Comparison of ENCODE assay signal across 9 mouse cellular contexts in genomic region chr2:120977926-120978692, GRCm38 (mm10). TPM values are rescaled to one million over a fixed set of nuclear protein-coding genes. Genes with fewer than 3 reads are reported as not detected.
A peak's percentile ranks its signal among the peaks of the same experiment; 100 is the strongest.
DNase-seq lines count a peak whose midpoint lies in the region; ATAC-seq and TF ChIP-seq lines count a peak whose summit lies in the region.
"Had no signal": no experiment of that assay in that cellular context is flagged by ENCODE, and none has a peak within 500 bp of the region (broad histone marks: within the 10 kb centered on the region; RNA-seq: fewer than 3 reads in every experiment).

No protein-coding gene starts in this region.

- peaks cover 0 to 2% of the 10 kb centered on the region in 2 experiments; a peak in 1 of 4 replicates for H3K4me1 ChIP-seq in heart, embryonic 14.5 days (ENCODE audit: control insufficient read depth in 2 of 2, insufficient read depth in 2 of 2, low read length in 2 of 2)
- H3K4me1 ChIP-seq in ES-Bruce4 (ENCODE audit: control insufficient read depth, insufficient read depth, low read length), result no peaks in the 10 kb centered on the region
- H3K4me1 ChIP-seq in hindbrain, embryonic 11.5 days (replicated peaks; ENCODE audit: control insufficient read depth, insufficient read depth, low read length), result no peaks in the 10 kb centered on the region
- H3K4me1 ChIP-seq in midbrain, embryonic 12.5 days, result 0 out of 2 replicates have a peak, but pooled peaks cover 4% of the 10 kb centered on the region

- no peaks in the 10 kb centered on the region for H3K27me3 ChIP-seq in heart, embryonic 14.5 days (ENCODE audit: control insufficient read depth, insufficient read depth, low read length)
- H3K27me3 ChIP-seq in ES-Bruce4 (ENCODE audit: control insufficient read depth, insufficient read depth, low read length, poor library complexity, severe bottlenecking), result no peaks in the 10 kb centered on the region
- H3K27me3 ChIP-seq in hindbrain, embryonic 11.5 days (ENCODE audit: control insufficient read depth, insufficient read depth, low read length), result no peaks in the 10 kb centered on the region
- H3K27me3 ChIP-seq in midbrain, embryonic 12.5 days, result peaks cover 8% of the 10 kb centered on the region; the same call in 1 of the 2 replicates

- DNase-seq in heart, postnatal 4 days, result no peak
- DNase-seq in hindbrain, embryonic 11.5 days (ENCODE audit: low spot score), result no peak
- DNase-seq in layer of hippocampus, adult 9-10 months (ENCODE audit: low spot score), result no peak
- DNase-seq in urinary bladder, postnatal 25 days (ENCODE audit: low spot score), result no peak
- no peak for DNase-seq in spleen, postnatal 10 days (ENCODE audit: low spot score in 2 of 2)

- peak overlapping the region; percentile 96 for H3K4me2 ChIP-seq in heart, embryonic 14.5 days (ENCODE audit: low read length)
- peak overlapping the region; percentile 90 for H3K4me2 ChIP-seq in hindbrain, embryonic 11.5 days (replicated peaks; ENCODE audit: low read depth, low read length)
- H3K4me2 ChIP-seq in midbrain, embryonic 12.5 days (replicated peaks), result peak overlapping the region; percentile 87

- ATAC-seq in heart, embryonic 14.5 days (ENCODE audit: insufficient number of reproducible peaks, insufficient read depth, low FRiP score, low read depth), result no peak
- no peak for ATAC-seq in hindbrain, embryonic 11.5 days (ENCODE audit: low FRiP score)
- ATAC-seq in midbrain, embryonic 12.5 days (ENCODE audit: low FRiP score, low read depth), result no peak

- H3K27ac ChIP-seq in heart, embryonic 14.5 days (replicated peaks in 1 of 2; ENCODE audit: control insufficient read depth in 1 of 2, insufficient read depth in 1 of 2, low read depth in 2 of 2, low read length in 2 of 2), result peak overlapping the region in 1 of 2 experiments; percentile 4; a peak in 1 of 4 replicates
- H3K27ac ChIP-seq in ES-Bruce4 (ENCODE audit: insufficient read depth, low read length), result no peak overlapping the region
- H3K27ac ChIP-seq in hindbrain, embryonic 11.5 days (ENCODE audit: low read depth, low read length), result no peak overlapping the region
- no peak overlapping the region for H3K27ac ChIP-seq in midbrain, embryonic 12.5 days (replicated peaks)

- TF ChIP-seq CTCF in ES-Bruce4 (IDR thresholded peaks at IDR 0.05; ENCODE audit: low read depth, low read length), result no peak

- H3K4me3 ChIP-seq in heart, embryonic 14.5 days (ENCODE audit: control insufficient read depth in 1 of 2, insufficient read depth in 1 of 2, low read depth in 1 of 2, low read length in 2 of 2), result peak overlapping the region; percentile 79 to 95
- H3K4me3 ChIP-seq in ES-Bruce4 (ENCODE audit: low read depth, low read length), result peak overlapping the region; percentile 87
- peak overlapping the region; percentile 62 for H3K4me3 ChIP-seq in hindbrain, embryonic 11.5 days (ENCODE audit: low read depth, low read length)
- H3K4me3 ChIP-seq in midbrain, embryonic 12.5 days, result peak overlapping the region; percentile 77

- no peaks in the 10 kb centered on the region for H3K36me3 ChIP-seq in heart, embryonic 14.5 days (ENCODE audit: control insufficient read depth, insufficient read depth, low read length)
- no peaks in the 10 kb centered on the region for H3K36me3 ChIP-seq in ES-Bruce4 (ENCODE audit: control insufficient read depth, insufficient read depth, low read length, poor library complexity, severe bottlenecking)
- H3K36me3 ChIP-seq in hindbrain, embryonic 11.5 days (ENCODE audit: control insufficient read depth, insufficient read depth, low read length), result no peaks in the 10 kb centered on the region
- no peaks in the 10 kb centered on the region for H3K36me3 ChIP-seq in midbrain, embryonic 12.5 days

- 78% methylated on average over 8 of the region's 8 CpGs for WGBS in heart, embryonic 14.5 days
- WGBS in hindbrain, embryonic 11.5 days, result 84% methylated on average over 8 of the region's 8 CpGs
- WGBS in midbrain, embryonic 12.5 days, result 78% methylated on average over 8 of the region's 8 CpGs

- no peak for TF ChIP-seq EP300 in ES-Bruce4 (IDR thresholded peaks at IDR 0.05; ENCODE audit: insufficient read depth, low read depth, low read length)

- TF ChIP-seq POLR2A in ES-Bruce4 (IDR thresholded peaks at IDR 0.05; ENCODE audit: insufficient read depth, low read length), result no peak

- H3K9ac ChIP-seq in heart, embryonic 14.5 days (ENCODE audit: low read length), result peak overlapping the region; percentile 82; the same call in 1 of the 2 replicates
- no peak overlapping the region for H3K9ac ChIP-seq in ES-Bruce4 (ENCODE audit: low read depth, poor library complexity, severe bottlenecking)
- peak overlapping the region; percentile 86 for H3K9ac ChIP-seq in hindbrain, embryonic 11.5 days (ENCODE audit: low read depth, low read length)
- H3K9ac ChIP-seq in midbrain, embryonic 12.5 days (replicated peaks), result peak overlapping the region; percentile 86; the same call in 1 of the 2 replicates

- H3K9me3 ChIP-seq in heart, embryonic 14.5 days (ENCODE audit: control insufficient read depth, low read length), result no peaks in the 10 kb centered on the region
- no peaks in the 10 kb centered on the region for H3K9me3 ChIP-seq in ES-Bruce4 (replicated peaks; ENCODE audit: control insufficient read depth, insufficient read depth, low read length, poor library complexity, severe bottlenecking)
- H3K9me3 ChIP-seq in hindbrain, embryonic 11.5 days (ENCODE audit: control insufficient read depth, low read length), result no peaks in the 10 kb centered on the region
- H3K9me3 ChIP-seq in midbrain, embryonic 12.5 days, result no peaks in the 10 kb centered on the region

RNA-seq across cellular contexts. Expression of gene Tmem62, which starts 1.3 kb away (rescaled TPM):
- 2.1 and 3.9 TPM in 2 replicates for polyA plus RNA-seq in heart, embryonic 14.5 days (2014; fragmentation: Nextera tagmentation; extraction: Ambion mirVana)
- 1 to 10 TPM; 1.8 to 2.3 TPM for total RNA-seq in heart, postnatal 4 days (2021)
- 4.0 and 9.5 TPM in 2 replicates for polyA plus RNA-seq in ES-Bruce4 (2011; ENCODE audit: insufficient read depth, insufficient read length, low read depth, missing spikeins)
- polyA plus RNA-seq in hindbrain, embryonic 11.5 days (2014; fragmentation: Nextera tagmentation; extraction: Ambion mirVana), result 5.7 and 5.8 TPM in 2 replicates
- polyA plus RNA-seq in midbrain, embryonic 12.5 days (2016; fragmentation: Nextera tagmentation; extraction: Ambion mirVana), result 5.7 and 6.2 TPM in 2 replicates

RNA-seq across cellular contexts. Expression of gene Ubr1, which starts 7.6 kb away (rescaled TPM):
- polyA plus RNA-seq in heart, embryonic 14.5 days (2014; fragmentation: Nextera tagmentation; extraction: Ambion mirVana), result 19.7 and 24.4 TPM in 2 replicates
- 10 to 100 TPM; 27.4 to 27.5 TPM for total RNA-seq in heart, postnatal 4 days (2021)
- 29.5 and 30.6 TPM in 2 replicates for polyA plus RNA-seq in ES-Bruce4 (2011; ENCODE audit: insufficient read depth, insufficient read length, low read depth, missing spikeins)
- 22.3 and 29.8 TPM in 2 replicates for polyA plus RNA-seq in hindbrain, embryonic 11.5 days (2014; fragmentation: Nextera tagmentation; extraction: Ambion mirVana)
- 34.1 and 34.4 TPM in 2 replicates for polyA plus RNA-seq in midbrain, embryonic 12.5 days (2016; fragmentation: Nextera tagmentation; extraction: Ambion mirVana)

RNA-seq across cellular contexts. Expression of gene Ccndbp1, which starts 30.1 kb away (rescaled TPM):
- 43.7 and 46.9 TPM in 2 replicates for polyA plus RNA-seq in heart, embryonic 14.5 days (2014; fragmentation: Nextera tagmentation; extraction: Ambion mirVana)
- total RNA-seq in heart, postnatal 4 days (2021), result 10 to 100 TPM; 26.1 to 29.3 TPM
- 30.9 and 33.9 TPM in 2 replicates for polyA plus RNA-seq in ES-Bruce4 (2011; ENCODE audit: insufficient read depth, insufficient read length, low read depth, missing spikeins)
- 55.4 and 55.6 TPM in 2 replicates for polyA plus RNA-seq in hindbrain, embryonic 11.5 days (2014; fragmentation: Nextera tagmentation; extraction: Ambion mirVana)
- polyA plus RNA-seq in midbrain, embryonic 12.5 days (2016; fragmentation: Nextera tagmentation; extraction: Ambion mirVana), result 53.1 and 53.5 TPM in 2 replicates

RNA-seq across cellular contexts. Expression of gene Epb42, which starts 58.8 kb away (rescaled TPM):
- polyA plus RNA-seq in heart, embryonic 14.5 days (2014; fragmentation: Nextera tagmentation; extraction: Ambion mirVana), result 1.1 and 2.2 TPM in 2 replicates
- under 1 TPM; 0.48 to 0.61 TPM for total RNA-seq in heart, postnatal 4 days (2021)
- not detected in 2 replicates for polyA plus RNA-seq in ES-Bruce4 (2011; ENCODE audit: insufficient read depth, insufficient read length, low read depth, missing spikeins)
- polyA plus RNA-seq in hindbrain, embryonic 11.5 days (2014; fragmentation: Nextera tagmentation; extraction: Ambion mirVana), result 6.0 and 6.2 TPM in 2 replicates
- polyA plus RNA-seq in midbrain, embryonic 12.5 days (2016; fragmentation: Nextera tagmentation; extraction: Ambion mirVana), result 4.0 and 5.5 TPM in 2 replicates
- total RNA-seq: layer of hippocampus, adult 18-20 months had no signal
